37 mouse cellular contexts compared by ENCODE assay signal in the genomic region with DNA sequence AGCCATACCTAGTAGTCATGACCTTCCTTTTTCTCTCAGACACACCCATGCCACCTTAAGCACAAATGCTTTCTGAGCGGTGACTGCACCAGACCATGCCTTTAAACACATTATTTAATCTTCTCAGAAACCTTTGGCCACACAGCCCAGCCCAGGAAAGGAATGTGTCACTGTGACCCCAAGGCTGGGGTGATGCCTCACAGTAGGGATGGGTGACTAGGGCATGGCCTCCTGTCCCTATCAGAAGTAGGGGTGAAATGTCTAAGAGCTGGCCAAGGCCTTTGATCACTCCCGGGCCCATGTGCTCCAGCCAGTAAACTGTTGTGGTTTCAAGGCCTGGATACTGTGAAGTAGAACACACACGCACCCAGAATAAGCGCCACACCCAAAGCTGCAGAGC. TPM values are rescaled to one million over a fixed set of nuclear protein-coding genes. Genes with fewer than 3 reads are reported as not detected.
DNase-seq lines count a peak whose midpoint lies in the region; ATAC-seq and TF ChIP-seq lines count a peak whose summit lies in the region.
"Had no signal": no experiment of that assay in that cellular context is flagged by ENCODE, and none has a peak within 500 bp of the region (broad histone marks: within the 10 kb centered on the region; RNA-seq: fewer than 3 reads in every experiment).

No protein-coding gene starts in this region.

- no peaks in the 10 kb centered on the region for H3K27me3 ChIP-seq in intestine, embryonic 14.5 days (replicated peaks; ENCODE audit: control insufficient read depth, insufficient read depth, low read length)
- no peaks in the 10 kb centered on the region for H3K27me3 ChIP-seq in intestine, embryonic 15.5 days (replicated peaks)
- no peaks in the 10 kb centered on the region for H3K27me3 ChIP-seq in lung, postnatal 0 days (replicated peaks; ENCODE audit: insufficient read depth, low read length)
- H3K27me3 ChIP-seq in stomach, embryonic 16.5 days (ENCODE audit: control insufficient read depth, insufficient read depth, low read length): no peaks in the 10 kb centered on the region
- H3K27me3 ChIP-seq: embryonic facial prominence, embryonic 15.5 days; kidney, embryonic 15.5 days had no signal

- WGBS in intestine, embryonic 14.5 days: 80% methylated on average over 4 of the region's 4 CpGs
- 69% methylated on average over 4 of the region's 4 CpGs for WGBS in intestine, embryonic 15.5 days
- 61% methylated on average over 4 of the region's 4 CpGs for WGBS in lung, postnatal 0 days
- WGBS in stomach, embryonic 16.5 days: 74% methylated on average over 4 of the region's 4 CpGs

- no peaks in the 10 kb centered on the region for H3K9me3 ChIP-seq in intestine, embryonic 14.5 days (ENCODE audit: control insufficient read depth, low read length)
- no peaks in the 10 kb centered on the region for H3K9me3 ChIP-seq in intestine, embryonic 15.5 days
- H3K9me3 ChIP-seq in lung, postnatal 0 days (ENCODE audit: low read length): no peaks in the 10 kb centered on the region
- no peaks in the 10 kb centered on the region for H3K9me3 ChIP-seq in stomach, embryonic 16.5 days (replicated peaks; ENCODE audit: control insufficient read depth, low read length)
- H3K9me3 ChIP-seq: embryonic facial prominence, embryonic 10.5 days; embryonic facial prominence, embryonic 15.5 days; forebrain, embryonic 12.5 days; heart, embryonic 10.5 days; heart, embryonic 15.5 days; kidney, embryonic 15.5 days; limb, embryonic 13.5 days; midbrain, embryonic 12.5 days had no signal

- intact Hi-C loops in left cerebral cortex, postnatal 25 days (cut with DNase I): no loop called here

- H3K27ac ChIP-seq in intestine, embryonic 14.5 days (ENCODE audit: low read depth): no peak overlapping the region
- H3K27ac ChIP-seq in intestine, embryonic 15.5 days: peak overlapping the region; percentile 85
- peak overlapping the region; percentile 72 for H3K27ac ChIP-seq in lung, postnatal 0 days (ENCODE audit: low read length)
- peak overlapping the region; percentile 73 for H3K27ac ChIP-seq in stomach, embryonic 16.5 days (ENCODE audit: low read length)
- H3K27ac ChIP-seq: embryonic facial prominence, embryonic 10.5 days; embryonic facial prominence, embryonic 15.5 days; forebrain, embryonic 12.5 days; heart, embryonic 10.5 days; heart, embryonic 15.5 days; kidney, embryonic 15.5 days; layer of hippocampus, adult 2 months; left cerebral cortex, adult 2 months; limb, embryonic 13.5 days; liver, embryonic 14.5 days; midbrain, embryonic 12.5 days had no signal

- no peak overlapping the region for H3K4me3 ChIP-seq in intestine, embryonic 14.5 days (ENCODE audit: low read depth, low read length)
- H3K4me3 ChIP-seq in intestine, embryonic 15.5 days (replicated peaks): no peak overlapping the region
- no peak overlapping the region for H3K4me3 ChIP-seq in lung, postnatal 0 days (ENCODE audit: low read depth, low read length)
- H3K4me3 ChIP-seq in stomach, embryonic 16.5 days (replicated peaks; ENCODE audit: low read length): no peak overlapping the region
- H3K4me3 ChIP-seq: embryonic facial prominence, embryonic 10.5 days; embryonic facial prominence, embryonic 15.5 days; forebrain, embryonic 12.5 days; heart, embryonic 10.5 days; heart, embryonic 15.5 days; kidney, embryonic 15.5 days; layer of hippocampus, adult 2 months; left cerebral cortex, adult 2 months; limb, embryonic 13.5 days; megakaryocyte, embryonic 14.5 days; midbrain, embryonic 12.5 days had no signal

- ATAC-seq in intestine, embryonic 14.5 days (replicated peaks; ENCODE audit: low FRiP score, low TSS enrichment, low read depth): peak; percentile 44; the same call in 1 of the 2 replicates
- peak; percentile 76 for ATAC-seq in intestine, embryonic 15.5 days
- ATAC-seq in lung, postnatal 0 days: peak; percentile 4; the same call in 1 of the 2 replicates
- ATAC-seq in stomach, embryonic 16.5 days (ENCODE audit: insufficient read depth, low FRiP score): peak; percentile 63
- ATAC-seq: forebrain, postnatal 0 days; hindbrain, embryonic 16.5 days had no signal

- H3K9ac ChIP-seq in intestine, embryonic 14.5 days (ENCODE audit: low read length): no peak overlapping the region
- H3K9ac ChIP-seq in intestine, embryonic 15.5 days: no peak overlapping the region
- H3K9ac ChIP-seq in lung, postnatal 0 days (replicated peaks; ENCODE audit: low read depth): no peak overlapping the region
- no peak overlapping the region for H3K9ac ChIP-seq in stomach, embryonic 16.5 days (ENCODE audit: low read length)
- H3K9ac ChIP-seq: embryonic facial prominence, embryonic 15.5 days; forebrain, embryonic 12.5 days; forebrain, postnatal 0 days; heart, embryonic 15.5 days; kidney, embryonic 15.5 days; limb, embryonic 13.5 days; liver, embryonic 14.5 days; midbrain, embryonic 12.5 days had no signal

- no peaks in the 10 kb centered on the region for H3K36me3 ChIP-seq in intestine, embryonic 14.5 days (ENCODE audit: control insufficient read depth, insufficient read depth, low read length)
- H3K36me3 ChIP-seq in intestine, embryonic 15.5 days: no peaks in the 10 kb centered on the region
- no peaks in the 10 kb centered on the region for H3K36me3 ChIP-seq in lung, postnatal 0 days (ENCODE audit: insufficient read depth, low read length)
- H3K36me3 ChIP-seq in stomach, embryonic 16.5 days (ENCODE audit: control insufficient read depth, insufficient read depth, low read length): no peaks in the 10 kb centered on the region
- H3K36me3 ChIP-seq: embryonic facial prominence, embryonic 10.5 days; embryonic facial prominence, embryonic 15.5 days; forebrain, embryonic 12.5 days; heart, embryonic 10.5 days; heart, embryonic 15.5 days; kidney, embryonic 15.5 days; limb, embryonic 13.5 days; midbrain, embryonic 12.5 days had no signal

- H3K4me1 ChIP-seq in intestine, embryonic 14.5 days (replicated peaks; ENCODE audit: control insufficient read depth, insufficient read depth, low read length): 0 out of 2 replicates have a peak, but pooled peaks cover 3% of the 10 kb centered on the region
- H3K4me1 ChIP-seq in intestine, embryonic 15.5 days (replicated peaks): peaks cover 11% of the 10 kb centered on the region
- no peaks in the 10 kb centered on the region for H3K4me1 ChIP-seq in lung, postnatal 0 days (ENCODE audit: insufficient read depth, low read depth, low read length)
- H3K4me1 ChIP-seq in stomach, embryonic 16.5 days (ENCODE audit: control insufficient read depth, insufficient read depth, low read length): peaks cover 9% of the 10 kb centered on the region

- TF ChIP-seq EP300 in lung, postnatal 0 days (IDR thresholded peaks at IDR 0.05): no peak

- no peak for DNase-seq in intestine, embryonic 14.5 days (ENCODE audit: low spot score)
- DNase-seq in lung, postnatal 0 days (ENCODE audit: low spot score): peak; percentile 30
- no peak for DNase-seq in left cerebral cortex, postnatal 25 days (ENCODE audit: low spot score in 2 of 2)
- no peak for DNase-seq in adrenal gland, postnatal 36 days
- no peak for DNase-seq in thymus, postnatal 4 days
- DNase-seq: B cell, adult 2 months; cerebellum, adult 8-10 months; cerebellum, postnatal 25 days; forebrain, postnatal 0 days; gastrocnemius, postnatal 10 days; kidney, adult 18-20 months; kidney, postnatal 25 days had no signal

- H3K4me2 ChIP-seq in intestine, embryonic 14.5 days (ENCODE audit: low read length): no peak overlapping the region
- H3K4me2 ChIP-seq in intestine, embryonic 15.5 days (replicated peaks): no peak overlapping the region
- no peak overlapping the region for H3K4me2 ChIP-seq in lung, postnatal 0 days (replicated peaks; ENCODE audit: low read depth, low read length)
- H3K4me2 ChIP-seq in stomach, embryonic 16.5 days (ENCODE audit: low read depth, low read length): no peak overlapping the region
- H3K4me2 ChIP-seq: embryonic facial prominence, embryonic 15.5 days; forebrain, embryonic 12.5 days; heart, embryonic 15.5 days; kidney, embryonic 15.5 days; limb, embryonic 13.5 days; midbrain, embryonic 12.5 days had no signal

- TF ChIP-seq CTCF in lung, postnatal 0 days (IDR thresholded peaks at IDR 0.05): no peak

RNA-seq across cellular contexts. Expression of a gene that starts 13.3 kb away (rescaled TPM):
- not detected in 2 replicates for polyA plus RNA-seq in intestine, embryonic 14.5 days (2014; fragmentation: Nextera tagmentation; extraction: Ambion mirVana)
- not detected in 2 replicates for polyA plus RNA-seq in intestine, embryonic 15.5 days (2015; fragmentation: Nextera tagmentation; extraction: Ambion mirVana)
- not detected in 2 replicates for polyA plus RNA-seq in lung, postnatal 0 days (2015; fragmentation: Nextera tagmentation; extraction: Ambion mirVana)
- not detected in 2 replicates for polyA plus RNA-seq in stomach, embryonic 16.5 days (2015; fragmentation: Nextera tagmentation; extraction: Ambion mirVana)
- not detected for total RNA-seq in left cerebral cortex, postnatal 25 days (2021)
- not detected for total RNA-seq in adrenal gland, postnatal 36 days (2021)
- total RNA-seq: adrenal gland, adult 18-20 months; adrenal gland, postnatal 4 days; forebrain, postnatal 0 days; gastrocnemius, postnatal 10 days; granulocyte monocyte progenitor cell, adult 5-6 weeks; heart, postnatal 25 days; layer of hippocampus, adult 2 months; layer of hippocampus, postnatal 14 days; left cerebral cortex, adult 2 months; left cerebral cortex, postnatal 36 days had no signal
- polyA plus RNA-seq: embryonic facial prominence, embryonic 10.5 days; embryonic facial prominence, embryonic 15.5 days; forebrain, embryonic 12.5 days; forebrain, postnatal 0 days; heart, embryonic 10.5 days; heart, embryonic 15.5 days; hindbrain, embryonic 11.5 days; hindbrain, embryonic 16.5 days; kidney, embryonic 15.5 days; limb, embryonic 13.5 days; liver, embryonic 14.5 days; midbrain, embryonic 12.5 days; neural tube, embryonic 14.5 days; thymus, postnatal 0 days; urinary bladder, adult 2 months had no signal

RNA-seq across cellular contexts. Expression of a gene that starts 24.6 kb away (rescaled TPM):
- polyA plus RNA-seq in intestine, embryonic 14.5 days (2014; fragmentation: Nextera tagmentation; extraction: Ambion mirVana): 26.7 and 33.4 TPM in 2 replicates
- polyA plus RNA-seq in intestine, embryonic 15.5 days (2015; fragmentation: Nextera tagmentation; extraction: Ambion mirVana): 68.4 and 74.3 TPM in 2 replicates
- polyA plus RNA-seq in lung, postnatal 0 days (2015; fragmentation: Nextera tagmentation; extraction: Ambion mirVana): 202 and 215 TPM in 2 replicates
- 17.5 and 20.5 TPM in 2 replicates for polyA plus RNA-seq in stomach, embryonic 16.5 days (2015; fragmentation: Nextera tagmentation; extraction: Ambion mirVana)
- total RNA-seq in left cerebral cortex, postnatal 25 days (2021): 10 to 100 TPM; 15.4 to 20.6 TPM
- 1 to 10 TPM; 3.0 to 4.9 TPM for total RNA-seq in adrenal gland, postnatal 36 days (2021)
- total RNA-seq: granulocyte monocyte progenitor cell, adult 5-6 weeks had no signal

RNA-seq across cellular contexts. Expression of a gene that starts 53.0 kb away (rescaled TPM):
- 38.0 and 40.3 TPM in 2 replicates for polyA plus RNA-seq in intestine, embryonic 14.5 days (2014; fragmentation: Nextera tagmentation; extraction: Ambion mirVana)
- 36.0 and 39.4 TPM in 2 replicates for polyA plus RNA-seq in intestine, embryonic 15.5 days (2015; fragmentation: Nextera tagmentation; extraction: Ambion mirVana)
- 45.1 and 48.3 TPM in 2 replicates for polyA plus RNA-seq in lung, postnatal 0 days (2015; fragmentation: Nextera tagmentation; extraction: Ambion mirVana)
- polyA plus RNA-seq in stomach, embryonic 16.5 days (2015; fragmentation: Nextera tagmentation; extraction: Ambion mirVana): 32.1 and 32.8 TPM in 2 replicates
- 10 to 100 TPM; 26.0 to 29.4 TPM for total RNA-seq in left cerebral cortex, postnatal 25 days (2021)
- 10 to 100 TPM; 47.5 to 50.6 TPM for total RNA-seq in adrenal gland, postnatal 36 days (2021)

RNA-seq across cellular contexts. Expression of a gene that starts 55.6 kb away (rescaled TPM):
- 3.6 and 4.2 TPM in 2 replicates for polyA plus RNA-seq in intestine, embryonic 14.5 days (2014; fragmentation: Nextera tagmentation; extraction: Ambion mirVana)
- polyA plus RNA-seq in intestine, embryonic 15.5 days (2015; fragmentation: Nextera tagmentation; extraction: Ambion mirVana): 2.0 and 2.5 TPM in 2 replicates
- polyA plus RNA-seq in lung, postnatal 0 days (2015; fragmentation: Nextera tagmentation; extraction: Ambion mirVana): 0.31 and 0.38 TPM in 2 replicates
- polyA plus RNA-seq in stomach, embryonic 16.5 days (2015; fragmentation: Nextera tagmentation; extraction: Ambion mirVana): 1.8 and 2.3 TPM in 2 replicates
- total RNA-seq in left cerebral cortex, postnatal 25 days (2021): under 1 TPM; 0.41 to 0.78 TPM
- under 1 TPM; 0.49 to 0.70 TPM for total RNA-seq in adrenal gland, postnatal 36 days (2021)

Comparison
In these comparisons a context has a peak if more than half of its experiments do, and no peak if none do; other contexts are left out.
1. ATAC-seq: peak in every context shown above with its lines; median percentile 76 in intestine, embryonic 15.5 days; 63 in stomach, embryonic 16.5 days; 44 in intestine, embryonic 14.5 days; 4 in lung, postnatal 0 days.